Mouse (Mus musculus) liver, postnatal 0 days (tissue): ENCODE measurements at regions not wholly inside any gene's neighbourhood (a gene's known extent, or its start where the extent isn't known, plus 50 kb on each side); places are given as distances from the start of the nearest gene placed in this dataset.

ENCODE experiments used
- CTCF ChIP-seq: sonication (generic); IDR thresholded peaks from 2 replicates; pipeline ENCODE4 v1.5.1; 2016; ENCODE audit warnings: antibody characterized with exemption, low read depth
- EP300 ChIP-seq: IDR thresholded peaks from 2 replicates; pipeline ENCODE4 v1.6.1; 2016; ENCODE audit warnings: antibody characterized with exemption, low read depth, mild to moderate bottlenecking

DNA sequence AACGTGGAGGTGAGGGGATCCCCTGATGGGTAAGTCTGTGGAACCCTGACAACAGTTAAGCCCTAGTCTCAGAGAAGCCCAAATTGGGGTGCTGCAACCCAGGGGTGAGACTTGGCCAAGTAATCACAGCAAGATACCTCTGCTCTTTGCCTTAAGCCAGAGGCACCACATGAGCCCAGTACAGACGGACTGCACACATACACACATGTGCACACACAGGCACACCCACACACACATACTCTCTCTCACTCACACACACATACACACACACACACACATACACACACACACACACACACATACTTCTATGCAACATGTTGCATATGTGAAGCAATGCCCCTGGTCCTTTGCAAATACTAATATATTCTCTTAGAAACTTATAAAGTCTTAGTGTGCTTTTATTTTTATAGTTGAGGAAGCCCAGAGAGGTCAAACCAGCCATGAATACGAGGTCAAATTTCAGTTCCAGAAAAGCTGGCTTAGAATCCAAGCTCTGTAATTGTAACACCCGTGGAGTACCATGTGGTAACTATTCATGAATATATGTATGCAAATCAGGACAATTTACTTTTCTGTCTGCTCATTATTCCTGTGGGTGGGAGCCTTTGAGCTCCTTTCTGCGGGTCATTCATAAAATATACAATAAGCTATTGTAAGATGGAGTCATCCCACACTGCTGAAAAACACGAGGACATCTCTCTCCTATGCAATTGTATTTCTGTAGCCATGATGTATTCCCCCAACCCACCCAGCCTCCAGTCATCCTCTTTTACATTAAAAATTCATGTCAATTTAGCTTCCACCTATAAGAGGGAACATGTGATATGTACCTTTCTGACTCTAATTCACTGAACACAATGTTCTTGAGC is 189.2 kb upstream of the Ipo5 start:
- TF ChIP-seq CTCF (no peak), EP300 (no peak)
